In genomic region chr2:140058125-140058524, GRCm38 (mm10) we compare ENCODE assay signal across 12 mouse cellular contexts.
"Had no signal": no experiment of that assay in that cellular context is flagged by ENCODE, and none has a peak within 500 bp of the region (broad histone marks: within the 10 kb centered on the region; RNA-seq: fewer than 3 reads in every experiment).

No protein-coding gene starts in this region.

- ATAC-seq: liver, postnatal 0 days had no signal

- DNase-seq: kidney, adult 2 months; kidney, postnatal 14 days; liver, postnatal 0 days; midbrain, embryonic 14.5 days; right cerebral cortex, postnatal 4 days; thymus, adult 2 months; thymus, postnatal 25 days had no signal

- H3K27ac ChIP-seq: kidney, embryonic 15.5 days; limb, embryonic 12.5 days; midbrain, embryonic 10.5 days; neural tube, embryonic 12.5 days; stomach, embryonic 15.5 days had no signal

- H3K27me3 ChIP-seq: kidney, embryonic 15.5 days; limb, embryonic 12.5 days; neural tube, embryonic 12.5 days; stomach, embryonic 15.5 days had no signal

- H3K4me3 ChIP-seq: kidney, embryonic 15.5 days; limb, embryonic 12.5 days; midbrain, embryonic 10.5 days; neural tube, embryonic 12.5 days; stomach, embryonic 15.5 days had no signal
